Mouse (Mus musculus) cerebellum, postnatal 4 days (tissue): ENCODE results near the gene Ambra1.

ENCODE experiments used
- DNase-seq, 2 experiments: peaks; one replicate each; pipeline ENCODE4 v3.0.0; 2022; ENCODE audit warnings: low spot score in 2 of 2, mixed read lengths in 1 of 2

The Ambra1 gene

DNA sequence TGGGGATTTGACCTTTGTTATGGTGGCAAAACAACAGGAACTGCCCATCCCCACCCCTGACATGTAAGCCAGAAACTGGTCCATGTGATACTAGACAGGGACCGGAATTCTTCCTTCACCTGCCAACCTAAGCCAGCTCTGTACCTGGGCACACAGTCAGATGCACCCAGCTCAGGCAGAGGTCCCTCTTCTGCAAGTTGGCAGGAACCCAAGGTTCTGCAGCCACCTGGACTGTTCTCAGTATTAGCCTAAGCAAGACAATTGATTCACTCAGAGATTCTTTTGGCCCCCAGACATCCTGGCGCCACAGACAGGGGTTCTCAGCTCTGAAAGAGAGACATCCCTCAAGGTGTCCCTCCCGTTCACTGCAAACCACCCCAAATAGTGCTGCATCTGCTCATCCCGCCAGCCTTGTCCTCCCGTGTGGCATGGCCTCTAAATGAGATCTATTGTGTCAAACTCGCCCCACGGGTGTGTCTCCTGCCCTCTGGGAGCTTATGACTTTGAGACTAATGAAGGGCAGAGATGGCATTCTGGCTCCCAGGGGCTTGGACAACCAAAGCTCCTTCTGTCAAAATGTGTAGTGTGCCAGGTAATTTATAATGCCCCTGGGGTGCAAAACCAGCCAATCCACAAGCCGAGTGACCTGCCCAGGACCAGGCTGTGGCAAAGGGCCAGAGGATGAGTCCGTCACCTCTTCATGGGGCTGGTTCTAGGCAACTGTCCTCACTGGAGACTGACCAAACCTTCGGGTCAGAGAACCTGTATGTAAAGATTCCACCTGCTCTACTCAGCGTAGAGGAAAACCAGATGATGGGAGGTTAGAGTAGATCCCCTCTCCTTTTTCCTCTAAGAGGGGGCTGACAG lies 229.8 kb downstream of the Ambra1 start:
- DNase-seq, result no peak

DNA sequence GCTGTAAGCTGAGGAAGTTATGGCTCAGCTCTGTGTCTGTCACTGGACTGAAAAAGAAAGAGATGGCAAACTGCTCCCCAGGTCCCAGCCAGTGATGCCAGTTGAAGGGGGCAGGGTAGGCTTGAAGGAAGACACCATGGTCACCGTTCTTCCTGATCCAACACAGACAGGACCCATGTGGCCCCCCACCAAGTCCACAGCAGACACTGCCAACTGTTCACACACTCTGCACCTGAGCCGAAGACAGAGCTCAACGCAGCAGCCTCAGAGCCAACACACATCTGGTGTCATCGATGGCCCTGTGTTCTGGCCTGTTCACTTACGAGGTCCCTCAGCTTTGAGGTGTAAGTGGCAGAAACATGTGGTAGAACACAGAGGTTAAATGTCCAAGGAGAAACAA lies 230.5 kb downstream of the Ambra1 start:
- DNase-seq, result no peak

DNA sequence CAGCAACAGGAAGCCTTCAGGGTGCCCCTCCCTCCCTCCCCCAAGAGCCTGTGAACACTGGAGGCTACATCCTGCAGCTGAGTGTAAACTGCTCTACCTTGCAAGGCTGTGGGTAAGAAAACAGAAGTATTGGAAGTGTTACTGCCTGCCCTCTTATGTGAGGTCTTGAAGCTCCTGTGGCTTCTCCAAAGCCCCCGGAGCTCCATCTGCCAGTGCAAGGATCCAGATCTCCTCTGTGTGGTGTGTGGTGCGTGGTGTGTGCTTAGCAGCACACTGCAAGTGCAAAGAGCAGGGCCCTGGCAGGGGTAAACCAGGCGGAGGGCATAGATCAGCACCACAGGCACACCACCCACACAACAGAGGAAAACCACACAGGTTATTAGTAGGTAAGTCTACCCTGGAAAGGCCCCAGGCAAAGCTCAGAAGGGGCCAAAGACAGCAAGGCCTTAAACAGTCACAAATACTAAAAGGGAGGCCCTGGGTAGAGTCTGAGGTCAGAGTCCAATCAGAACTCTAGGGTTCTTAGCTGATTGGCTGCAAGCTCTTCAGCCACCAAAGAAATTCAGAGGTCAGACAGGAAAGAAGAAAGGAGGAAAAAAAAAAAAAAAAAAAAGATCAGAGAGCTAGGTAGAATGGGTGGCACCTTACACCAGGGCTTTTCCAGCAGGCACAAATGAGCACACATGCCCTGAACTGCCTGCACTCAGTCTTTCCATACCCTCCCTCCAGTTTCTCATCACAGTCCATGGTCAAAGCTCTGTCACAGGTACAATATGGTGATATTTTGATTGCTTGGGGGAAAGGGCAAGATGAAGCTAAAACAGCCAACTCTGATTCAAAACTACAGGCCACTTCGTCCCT lies 232.2 kb downstream of the Ambra1 start:
- DNase-seq, result no peak

DNA sequence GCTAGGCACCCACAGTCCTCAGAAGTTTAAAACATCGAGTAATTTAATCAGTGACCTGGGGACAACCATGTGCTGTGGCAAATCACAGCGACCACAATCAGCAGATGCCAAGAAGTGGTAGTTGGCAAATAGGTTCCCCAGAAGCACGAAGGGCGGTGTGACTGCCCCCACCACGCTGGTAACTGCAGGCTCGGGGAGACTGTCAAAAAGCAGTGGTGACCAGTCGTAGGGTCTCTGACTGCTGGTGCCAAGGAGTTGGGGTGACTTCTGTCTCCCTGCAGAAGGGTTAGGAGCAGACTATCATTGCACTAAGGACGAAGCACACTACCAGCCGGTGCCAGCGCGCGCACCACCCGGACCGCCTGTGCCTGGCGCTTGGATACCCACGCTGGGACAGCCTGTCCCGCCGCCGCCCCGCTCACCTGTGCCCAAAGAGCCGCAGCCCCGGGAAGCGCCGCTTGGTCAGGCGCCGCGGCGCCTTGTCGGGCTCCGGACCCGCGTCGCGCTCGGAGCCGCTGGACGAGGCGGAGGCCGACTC lies 233.0 kb downstream of the Ambra1 start:
- peak in 1 of 2 experiments; percentile 38 for DNase-seq

DNA sequence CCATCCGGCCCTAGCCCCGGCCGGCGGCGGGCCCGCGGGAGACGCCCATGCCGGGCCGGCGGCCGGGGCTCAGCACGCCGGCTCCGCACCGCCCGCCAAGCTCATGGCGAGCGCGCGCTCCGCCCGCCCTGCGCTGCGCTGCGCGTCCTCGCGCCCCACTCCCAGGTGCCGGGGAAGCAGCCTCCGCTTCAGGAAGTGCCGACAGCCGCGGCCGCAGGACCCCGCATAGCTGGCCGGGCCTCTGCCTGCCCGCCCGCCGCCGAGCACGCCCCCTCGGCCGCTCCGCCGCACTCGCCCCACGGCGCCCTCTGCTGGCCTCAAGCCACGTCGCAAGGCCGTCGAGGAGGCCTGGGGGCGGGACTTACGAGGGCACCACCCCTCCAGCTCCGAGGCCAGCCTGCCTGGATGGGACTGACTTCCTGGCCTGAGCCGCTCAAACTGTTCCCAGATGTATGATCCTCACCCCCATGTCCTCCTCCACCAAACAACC lies 233.6 kb downstream of the Ambra1 start:
- peak; percentile 96 to 99 for DNase-seq

DNA sequence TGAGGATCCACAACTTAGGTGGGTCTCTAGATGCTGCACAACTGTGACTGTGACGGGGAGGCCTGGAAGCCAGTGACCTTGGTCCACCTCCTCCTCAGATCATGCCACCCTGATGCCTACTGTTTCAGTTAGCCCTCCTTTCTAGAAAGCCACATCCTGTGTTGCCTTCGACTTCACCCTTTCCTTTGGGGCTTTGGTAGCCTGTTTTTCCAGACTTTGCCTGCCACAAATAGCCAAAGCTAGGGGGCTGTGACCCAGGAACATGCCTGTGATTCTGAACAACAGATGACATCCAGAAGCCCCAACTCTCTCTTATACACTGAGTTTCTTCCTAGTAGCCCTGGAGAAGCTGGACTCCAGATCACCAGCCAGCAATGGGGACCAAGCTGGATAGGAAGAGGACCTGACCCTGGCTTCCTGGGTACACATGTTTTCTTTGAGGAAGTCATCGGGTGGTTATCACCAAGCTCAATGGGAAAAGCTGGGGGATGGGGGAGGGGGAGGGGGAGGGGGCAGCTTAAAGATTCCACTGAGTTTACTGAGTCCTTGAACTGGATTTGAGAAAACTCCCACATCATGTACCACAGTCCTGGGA lies 234.8 kb downstream of the Ambra1 start:
- no peak for DNase-seq

DNA sequence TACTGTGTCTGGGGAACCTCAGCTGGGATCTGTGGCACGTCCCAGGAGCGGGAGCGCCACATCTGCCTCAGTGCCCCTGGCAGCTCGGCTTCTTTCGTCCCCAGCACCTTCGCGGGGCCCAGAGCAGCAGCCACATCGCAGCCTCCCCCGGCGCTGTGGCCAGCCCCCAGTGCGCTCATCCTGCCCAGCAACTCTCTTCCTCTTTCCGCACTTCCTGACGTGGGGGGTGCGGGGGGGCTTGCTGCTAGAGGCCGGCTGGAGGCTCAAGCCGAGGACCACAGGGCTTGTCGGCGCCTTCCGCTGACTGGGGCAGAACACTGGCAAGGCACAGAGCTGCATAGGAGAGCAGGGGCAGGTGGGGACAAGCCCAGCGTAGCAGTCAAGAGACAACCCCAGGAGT lies 235.5 kb downstream of the Ambra1 start:
- no peak for DNase-seq

DNA sequence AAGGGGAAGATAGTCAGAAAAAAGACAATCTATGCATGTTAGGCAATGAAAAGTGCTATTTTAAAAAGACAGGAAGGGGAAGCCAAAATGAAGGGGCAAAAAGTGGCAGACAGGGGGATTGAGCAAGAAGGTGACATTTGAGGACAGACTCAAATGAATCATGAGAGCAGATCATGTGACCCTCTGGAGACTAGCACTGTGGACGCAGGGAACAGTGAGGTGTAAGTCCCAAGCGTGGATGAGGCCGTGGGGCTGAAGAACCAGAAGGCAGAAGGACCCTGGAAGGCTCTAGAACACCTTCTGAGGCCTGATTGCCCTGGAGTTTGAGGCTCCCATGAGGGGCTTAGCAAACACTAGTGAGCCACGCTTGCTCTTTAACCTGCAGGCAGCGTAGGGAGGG lies 236.4 kb downstream of the Ambra1 start:
- DNase-seq, result no peak

DNA sequence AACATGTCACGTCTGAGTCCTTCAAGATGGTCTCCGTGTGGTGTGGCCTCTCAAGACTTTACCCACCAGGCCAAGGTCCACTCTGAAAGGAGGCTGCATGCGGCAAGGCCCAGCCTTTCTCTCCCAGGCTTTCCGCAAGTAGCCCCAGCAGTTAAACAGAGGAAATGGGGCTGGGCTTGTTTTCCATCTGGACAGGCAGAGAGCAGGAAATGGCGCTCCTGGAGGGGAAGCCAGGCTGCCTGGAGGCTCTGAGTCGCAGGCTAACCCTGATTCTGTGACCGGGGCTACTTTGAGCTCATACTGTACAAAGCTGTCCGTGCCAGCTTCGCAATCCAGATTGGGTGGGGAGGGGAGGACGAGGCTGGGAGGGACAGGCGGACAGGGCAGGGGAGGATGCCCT lies 238.0 kb downstream of the Ambra1 start:
- DNase-seq, result no peak
